Mouse (Mus musculus) thymus, adult 2 months (tissue): ENCODE measurements around the gene Chrnd.

Experiments
- CTCF ChIP-seq: fragments of 200-500 bp; IDR thresholded peaks from 2 replicates; pipeline ENCODE4 v1.5.1; 2012; ENCODE audit warnings: mild to moderate bottlenecking, control low read depth, low read length, moderate library complexity, borderline replicate concordance; ENCODE audit not compliant: control insufficient read depth, poor library complexity, insufficient read depth; ENCODE audit errors: extremely low read depth
- POLR2A ChIP-seq: fragments of 200-500 bp; IDR thresholded peaks from 2 replicates; pipeline ENCODE4 v1.6.1; 2012; ENCODE audit warnings: mild to moderate bottlenecking, low read length, control low read depth, moderate library complexity; ENCODE audit not compliant: control insufficient read depth, poor library complexity, insufficient read depth; ENCODE audit errors: extremely low read depth

- TF ChIP-seq POLR2A, result no peak
- peak; percentile 96 for TF ChIP-seq CTCF
Measured at GRCm38 (mm10) chr1:87245929-87246815, 55.8 kb downstream of the Chrnd start.
